Mouse (Mus musculus): ENCODE data around the gene Ttc28.

- TF ChIP-seq POLR2A (IDR thresholded peaks at IDR 0.05; ENCODE audit: control insufficient read depth, extremely low read depth, insufficient read depth, low read length, poor library complexity) = no peak
- TF ChIP-seq CTCF (IDR thresholded peaks at IDR 0.05; ENCODE audit: borderline replicate concordance, control insufficient read depth, extremely low read depth, insufficient read depth, low read length, poor library complexity) = no peak
Measured at GRCm38 (mm10) chr5:110873160-110873559, 6.4 kb upstream of the Ttc28 start.
